8 mouse cellular contexts compared by ENCODE assay signal in the genomic region with DNA sequence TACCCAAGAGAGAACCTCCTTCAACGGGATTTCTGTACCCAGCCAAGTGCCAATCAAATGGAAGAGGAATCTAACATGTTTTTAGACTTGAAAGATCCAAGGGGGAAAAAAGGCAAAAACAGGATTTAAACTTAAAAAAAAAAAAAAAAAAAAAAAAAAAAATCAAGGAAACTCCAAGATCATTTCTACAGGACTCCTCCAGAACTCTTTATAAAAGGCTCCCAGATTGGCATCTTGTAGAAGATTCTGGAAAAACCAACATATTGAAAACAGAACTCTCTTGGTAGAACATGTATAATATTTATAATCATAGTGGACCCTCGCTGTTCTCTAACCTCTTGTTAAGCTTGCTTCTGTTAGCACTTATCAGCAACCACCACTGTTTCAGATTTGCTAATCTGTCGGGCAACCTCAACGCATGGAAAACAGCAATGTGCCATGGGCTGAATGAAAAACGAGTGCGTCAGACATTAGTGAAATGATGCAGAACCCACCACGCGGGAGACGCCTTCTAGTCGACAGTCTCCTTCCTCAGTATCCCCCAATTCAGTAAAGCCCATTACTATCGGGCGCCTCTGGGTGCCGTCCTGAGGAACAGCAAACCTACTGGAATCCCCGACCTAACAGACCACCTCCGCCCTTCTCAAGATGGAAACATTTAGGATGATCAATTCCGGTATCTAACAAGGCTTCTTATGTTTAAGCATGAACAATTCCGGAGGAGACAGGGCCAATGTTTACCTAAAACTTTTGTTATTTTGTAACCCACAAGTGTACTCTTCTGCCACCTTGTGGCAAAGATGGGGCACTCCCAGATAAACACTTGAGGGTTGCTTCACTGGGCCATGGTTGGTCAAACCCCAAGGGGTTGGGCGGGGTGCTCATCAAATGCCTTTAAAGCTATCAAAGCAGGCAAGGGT. TPM values are rescaled to one million over a fixed set of nuclear protein-coding genes. Genes with fewer than 3 reads are reported as not detected.
A peak's percentile ranks its signal among the peaks of the same experiment; 100 is the strongest.
DNase-seq lines count a peak whose midpoint lies in the region; ATAC-seq lines count a peak whose summit lies in the region.

No protein-coding gene starts in this region.

- peak; percentile 82 for ATAC-seq in megakaryocyte, adult 5-6 weeks (ENCODE audit: poor library complexity, severe bottlenecking)

- DNase-seq in adrenal gland, adult 18-20 months (ENCODE audit: low spot score in 2 of 2) = peak; percentile 46 to 52
- peak; percentile 87 for DNase-seq in embryo, embryonic 10.5 days (ENCODE audit: low spot score)
- DNase-seq in gastrocnemius, postnatal 10 days = peak; percentile 52
- DNase-seq in hindlimb bud, embryonic 11.5 days (ENCODE audit: extremely low spot score, low read depth, low spot score) = peak; percentile 58
- peak; percentile 13 to 16 for DNase-seq in left cerebral cortex, adult 8-10 months (ENCODE audit: low spot score in 2 of 2)
- DNase-seq in right cerebral cortex, postnatal 10 days (ENCODE audit: low spot score in 2 of 2) = peak; percentile 56 to 59
- DNase-seq in yolk sac, embryonic 10.5 days (ENCODE audit: low spot score) = peak; percentile 57

RNA-seq across cellular contexts. Expression of a gene that starts 54.3 kb away (rescaled TPM):
- under 1 TPM in 1 of 2 experiments, not detected in 1; 0.19 TPM for total RNA-seq in adrenal gland, adult 18-20 months (2021)
- not detected for total RNA-seq in gastrocnemius, postnatal 10 days (2021)
- total RNA-seq in left cerebral cortex, adult 8-10 months (2022) = not detected
- not detected in 2 replicates for total RNA-seq in megakaryocyte, adult 5-6 weeks (2015)
- total RNA-seq in megakaryocyte, adult 5-6 weeks (2017) = not detected in 2 replicates

Comparison
In these comparisons a context has a peak if more than half of its experiments do, and no peak if none do; other contexts are left out.
1. Peak in every context shown above with its lines: DNase-seq and ATAC-seq.
2. DNase-seq: peak in every context shown above with its lines; median percentile 87 in embryo, embryonic 10.5 days; 58 in hindlimb bud, embryonic 11.5 days; 58 in right cerebral cortex, postnatal 10 days; 57 in yolk sac, embryonic 10.5 days; 52 in gastrocnemius, postnatal 10 days; 49 in adrenal gland, adult 18-20 months; 14 in left cerebral cortex, adult 8-10 months.